Mouse (Mus musculus) megakaryocyte progenitor cell, adult 5-6 weeks (primary cell): Measurements from ENCODE around the gene Rtf1. TPM values are rescaled to one million over a fixed set of nuclear protein-coding genes. Genes with fewer than 3 reads are reported as not detected.

Experiments used
- ATAC-seq: replicated peaks from 2 replicates; pipeline ENCODE4 v1.8.0; 2016; ENCODE audit warnings: mild to moderate bottlenecking, moderate TSS enrichment, inconsistent platforms; ENCODE audit not compliant: poor library complexity
- total RNA-seq, 2 experiments: library from RNA; stranded (forward) in 1 of 2; stranded (reverse) in 1 of 2; fragments of 157-497, 149-512 nt in 1 of 2; fragments of 200-1000 nt in 1 of 2; gene quantifications; 2 replicates each; pipeline versions ENCODE4 v1.2.3 to v1.2.4; 2015 to 2017

Gene Rtf1
- total RNA-seq, 2 experiments from 2014 or later, result 26.2 to 41.9 TPM

GRCm38 (mm10) chr2:119767246-119767645 is 92.4 kb downstream of the Rtf1 start:
- peak; percentile 70 for ATAC-seq

Other genes with a start within 250 kb of the Rtf1 start
- 24.3 and 25.0 TPM in 2 replicates for gene Ino80, start 197.4 kb upstream of the Rtf1 start, total RNA-seq (2015)
- 21.5 and 25.4 TPM in 2 replicates for gene Ino80, start 197.4 kb upstream of the Rtf1 start, total RNA-seq (2017)
- gene Exd1, start 127.4 kb upstream of the Rtf1 start, total RNA-seq (2015), result not detected in 2 replicates
- gene Exd1, start 127.4 kb upstream of the Rtf1 start, total RNA-seq (2017), result 0.98 and 2.0 TPM in 2 replicates
- 47.9 and 51.9 TPM in 2 replicates for gene Chp1, start 127.4 kb upstream of the Rtf1 start, total RNA-seq (2015)
- gene Chp1, start 127.4 kb upstream of the Rtf1 start, total RNA-seq (2017), result 49.1 and 57.9 TPM in 2 replicates
- 85.9 and 103 TPM in 2 replicates for gene Nusap1, start 56.8 kb upstream of the Rtf1 start, total RNA-seq (2015)
- 96.0 and 104 TPM in 2 replicates for gene Nusap1, start 56.8 kb upstream of the Rtf1 start, total RNA-seq (2017)
- 19.5 and 21.9 TPM in 2 replicates for gene Oip5, start 56.6 kb upstream of the Rtf1 start, total RNA-seq (2015)
- 26.9 and 29.6 TPM in 2 replicates for gene Oip5, start 56.6 kb upstream of the Rtf1 start, total RNA-seq (2017)
- 37.3 and 38.8 TPM in 2 replicates for gene Ndufaf1, start 12.2 kb upstream of the Rtf1 start, total RNA-seq (2015)
- 18.4 and 20.4 TPM in 2 replicates for gene Ndufaf1, start 12.2 kb upstream of the Rtf1 start, total RNA-seq (2017)
- gene Itpka, start 67.3 kb downstream of the Rtf1 start, total RNA-seq (2015), result 0.20 and 0.29 TPM in 2 replicates
- 0.25 and 0.54 TPM in 2 replicates for gene Itpka, start 67.3 kb downstream of the Rtf1 start, total RNA-seq (2017)
- gene Ltk, start 85.4 kb downstream of the Rtf1 start, total RNA-seq (2015), result not detected in 2 replicates
- not detected in 2 replicates for gene Ltk, start 85.4 kb downstream of the Rtf1 start, total RNA-seq (2017)
- 6.6 TPM in 2 replicates for gene Rpap1, start 112.5 kb downstream of the Rtf1 start, total RNA-seq (2015)
- gene Rpap1, start 112.5 kb downstream of the Rtf1 start, total RNA-seq (2017), result 9.6 and 9.7 TPM in 2 replicates
- not detected in 2 replicates for gene Tyro3, start 122.7 kb downstream of the Rtf1 start, total RNA-seq (2015)
- gene Tyro3, start 122.7 kb downstream of the Rtf1 start, total RNA-seq (2017), result not detected in 2 replicates
- 60.7 and 96.3 TPM in 2 replicates for gene Mga, start 222.2 kb downstream of the Rtf1 start, total RNA-seq (2015)
- gene Mga, start 222.2 kb downstream of the Rtf1 start, total RNA-seq (2017), result 39.4 and 64.1 TPM in 2 replicates